Mouse (Mus musculus) left cerebral cortex, adult 9 months (tissue): ENCODE data around the gene Nt5c2.

Experiments
- DNase-seq, 2 experiments: peaks; one replicate each; pipeline ENCODE4 v3.0.0; 2022; ENCODE audit warnings: low spot score in 2 of 2

Nt5c2 gene

DNA sequence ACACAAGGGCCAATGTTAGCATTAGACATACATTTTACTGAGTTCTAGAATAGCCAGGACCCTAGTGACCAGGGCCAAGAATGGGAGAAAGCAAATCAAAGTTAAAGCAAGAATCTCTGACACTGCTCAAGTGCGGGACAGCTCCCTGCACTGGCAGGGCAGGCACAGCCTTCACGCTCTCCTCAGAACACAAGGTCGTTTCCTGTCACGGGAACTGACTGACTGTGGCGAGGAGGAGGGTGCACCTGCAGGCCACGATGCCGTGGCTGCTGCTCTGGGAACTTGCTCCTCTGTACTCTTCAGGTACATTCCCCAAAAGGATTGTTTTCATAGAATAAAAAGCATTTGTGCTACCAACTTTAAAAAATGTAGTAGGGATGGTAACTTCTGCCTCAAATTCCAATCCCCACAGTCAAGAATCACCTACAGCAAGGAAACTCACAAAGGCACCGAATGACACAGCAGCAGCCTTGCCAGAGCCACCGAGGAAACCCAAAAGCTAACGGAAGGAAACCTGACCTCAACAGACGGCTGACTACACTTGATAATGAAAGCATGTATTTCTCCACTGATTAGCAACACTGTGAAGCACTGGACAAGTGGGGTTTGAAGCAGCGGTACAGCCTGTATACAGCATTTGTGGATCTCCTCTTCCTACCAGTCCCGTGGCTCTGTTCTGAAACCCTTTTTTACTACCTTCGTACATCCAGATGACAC, 127.0 kb downstream of the Nt5c2 start:
- DNase-seq = no peak

- DNase-seq = no peak
Measured at GRCm38 (mm10) chr19:46886826-46887225, 128.1 kb downstream of the Nt5c2 start.

- DNase-seq = no peak
Measured at GRCm38 (mm10) chr19:46885365-46885764, 129.6 kb downstream of the Nt5c2 start.

GRCm38 (mm10) chr19:46879876-46880275, 135.1 kb downstream of the Nt5c2 start:
- no peak for DNase-seq

GRCm38 (mm10) chr19:46878346-46878745, 136.6 kb downstream of the Nt5c2 start:
- peak in 1 of 2 experiments; percentile 68 for DNase-seq

DNA sequence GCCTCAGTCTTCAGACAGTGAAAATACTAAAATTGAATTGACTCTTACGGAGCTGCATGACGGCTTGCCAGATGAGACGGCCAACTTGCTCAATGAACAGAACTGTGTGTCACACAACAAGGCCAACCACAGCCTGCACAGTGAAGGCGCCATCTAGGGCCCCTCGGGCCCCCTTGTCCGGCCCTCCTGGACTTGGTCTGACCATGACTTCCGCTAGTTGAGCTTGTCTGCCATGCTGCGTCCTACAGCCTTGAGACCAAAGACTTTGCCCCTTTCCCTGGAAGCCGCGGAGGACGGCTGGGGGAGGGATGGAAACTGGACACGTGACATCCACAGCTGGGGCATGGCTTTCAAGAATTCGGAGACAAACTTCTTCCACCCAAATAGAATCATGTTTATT, 137.1 kb downstream of the Nt5c2 start:
- no peak for DNase-seq

GRCm38 (mm10) chr19:46875790-46876189, 139.2 kb downstream of the Nt5c2 start:
- peak in 1 of 2 experiments; percentile 88 for DNase-seq

GRCm38 (mm10) chr19:46873924-46874323, 141.0 kb downstream of the Nt5c2 start:
- no peak for DNase-seq

- no peak for DNase-seq
Measured at GRCm38 (mm10) chr19:46871651-46872050, 143.3 kb downstream of the Nt5c2 start.

GRCm38 (mm10) chr19:46871096-46871495, 143.9 kb downstream of the Nt5c2 start:
- DNase-seq = no peak

DNA sequence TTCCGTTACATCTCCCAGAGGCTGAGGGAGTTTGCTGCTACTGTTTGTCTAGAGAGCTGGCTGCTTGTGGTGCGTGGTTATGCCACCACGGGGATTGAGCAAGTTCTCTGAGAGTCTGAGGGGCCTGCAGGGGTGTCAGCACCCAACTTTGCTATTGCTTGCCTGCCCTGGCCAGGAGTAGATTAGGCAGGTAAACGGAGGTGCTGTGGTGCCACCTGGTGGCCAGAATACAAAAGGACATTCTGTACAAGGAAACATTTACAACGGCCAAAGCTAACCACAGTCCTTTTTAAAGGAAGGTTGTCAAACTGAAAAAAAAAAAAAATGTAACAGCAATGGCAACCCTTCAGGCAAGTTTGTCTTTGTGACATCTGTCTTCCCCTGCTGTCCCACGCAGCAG, 145.4 kb downstream of the Nt5c2 start:
- DNase-seq = peak; percentile 47 to 90

DNA sequence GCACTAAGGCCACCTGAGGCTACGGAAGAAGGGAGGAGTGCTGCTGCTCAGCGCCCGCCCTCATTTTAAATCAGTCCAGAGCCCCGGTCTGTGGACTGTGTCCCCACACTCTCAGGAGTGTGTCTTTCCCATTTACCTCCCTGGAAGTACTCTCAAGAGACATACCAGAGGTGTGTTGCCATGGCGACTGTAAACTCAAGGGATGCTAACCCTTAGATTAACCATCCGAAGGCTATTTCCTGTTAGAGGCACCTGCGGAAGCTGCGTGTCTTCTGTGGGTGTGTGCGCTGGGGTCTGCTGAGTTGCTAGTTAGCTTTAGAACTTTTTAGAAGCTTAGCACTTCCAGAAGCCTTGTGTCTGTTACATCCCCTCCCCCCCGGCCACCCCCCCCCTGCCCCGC, 145.9 kb downstream of the Nt5c2 start:
- no peak for DNase-seq

GRCm38 (mm10) chr19:46865381-46865780, 149.6 kb downstream of the Nt5c2 start:
- no peak for DNase-seq

DNA sequence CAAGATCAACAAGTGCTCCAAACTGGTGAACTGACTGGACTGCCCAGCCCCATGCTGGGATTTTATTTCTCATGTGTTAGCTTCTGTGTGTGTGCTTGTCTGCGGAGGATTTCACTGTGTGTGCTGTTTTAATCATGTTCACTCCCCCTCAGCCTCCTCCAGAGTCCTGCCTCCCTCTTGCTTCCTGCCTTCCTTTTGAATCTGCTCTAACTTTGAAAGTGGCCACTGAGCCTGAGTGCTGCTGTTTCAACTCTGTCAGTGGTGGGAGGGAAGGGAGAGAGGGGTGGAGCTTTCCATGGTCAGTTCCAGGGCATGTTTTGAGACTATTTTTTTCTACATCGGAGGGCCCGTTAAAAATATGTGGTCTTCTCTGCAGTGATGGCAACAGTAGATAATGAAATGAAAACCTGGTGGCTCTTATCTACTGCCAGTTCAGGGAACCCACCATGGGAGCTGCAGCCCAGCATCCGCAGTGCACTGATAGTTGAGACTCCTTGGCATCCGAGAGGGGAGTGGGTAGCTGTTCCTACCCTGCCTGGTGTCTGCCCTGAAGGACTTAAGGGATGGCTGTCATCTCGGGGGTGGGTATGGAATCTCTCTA, 150.1 kb downstream of the Nt5c2 start:
- no peak for DNase-seq

DNA sequence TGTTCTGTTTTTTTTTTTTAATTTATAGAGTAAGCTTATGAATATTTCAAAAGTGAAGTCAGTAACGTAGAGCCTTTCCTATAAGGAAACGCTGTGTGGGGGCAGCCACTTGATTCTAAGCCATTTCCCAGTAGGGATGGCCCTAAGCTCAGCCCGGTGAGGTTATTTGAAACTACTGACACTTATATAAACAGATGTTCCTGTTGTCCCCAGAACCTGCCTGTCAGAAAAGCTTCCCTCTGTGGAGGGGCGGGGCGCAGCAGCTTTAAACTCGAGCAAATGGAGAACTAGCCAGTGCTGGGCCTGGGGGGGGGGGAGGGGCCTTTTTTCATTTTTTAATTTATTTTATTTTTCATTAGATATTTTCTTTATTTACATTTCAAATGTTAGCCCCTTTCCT, 150.9 kb downstream of the Nt5c2 start:
- DNase-seq = no peak

- DNase-seq = no peak
Measured at GRCm38 (mm10) chr19:46863236-46863927, 151.6 kb downstream of the Nt5c2 start.

DNA sequence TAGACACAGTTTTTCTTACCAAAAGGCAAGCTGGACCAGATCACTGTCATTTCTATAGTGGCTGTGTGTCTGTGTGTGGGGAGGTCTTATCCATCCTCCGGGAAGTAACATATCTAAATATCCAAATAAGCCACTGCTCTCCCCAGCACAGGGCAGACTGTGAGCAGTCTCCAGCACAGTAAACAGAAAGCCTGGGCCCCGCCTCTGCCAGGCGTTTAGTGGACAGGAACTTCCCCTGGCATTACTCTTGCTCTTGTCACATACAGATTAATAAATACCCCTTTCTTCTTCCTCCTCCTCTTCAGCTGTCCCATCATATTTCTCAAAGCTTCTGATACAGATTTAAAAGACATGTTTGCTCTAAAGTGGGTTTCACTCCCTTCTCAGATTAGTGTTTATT, 152.4 kb downstream of the Nt5c2 start:
- DNase-seq = no peak

- DNase-seq = no peak
Measured at GRCm38 (mm10) chr19:46858200-46858599, 156.8 kb downstream of the Nt5c2 start.

GRCm38 (mm10) chr19:46857277-46857989, 157.5 kb downstream of the Nt5c2 start:
- no peak for DNase-seq

DNA sequence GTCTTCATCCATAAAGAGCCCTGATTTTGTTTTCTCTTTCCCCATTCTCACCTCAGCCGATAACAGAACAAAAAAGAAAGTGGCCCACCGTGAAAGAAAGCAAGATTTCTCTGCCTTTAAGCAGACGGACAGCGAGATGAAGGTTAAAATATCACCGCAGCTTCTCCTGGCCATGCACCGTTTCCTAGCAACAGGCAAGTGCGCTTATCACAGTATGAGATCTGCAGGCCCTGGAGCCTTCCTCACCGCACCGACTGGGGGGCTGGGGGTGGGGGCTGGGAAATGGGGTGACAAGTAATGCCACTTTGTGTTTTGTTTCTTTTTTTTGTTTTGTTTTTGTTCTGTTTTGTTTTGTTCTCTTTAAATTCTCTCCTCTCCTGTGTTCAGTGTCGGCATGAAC, 158.2 kb downstream of the Nt5c2 start:
- DNase-seq = no peak

GRCm38 (mm10) chr19:46856232-46856631, 158.7 kb downstream of the Nt5c2 start:
- no peak for DNase-seq

DNA sequence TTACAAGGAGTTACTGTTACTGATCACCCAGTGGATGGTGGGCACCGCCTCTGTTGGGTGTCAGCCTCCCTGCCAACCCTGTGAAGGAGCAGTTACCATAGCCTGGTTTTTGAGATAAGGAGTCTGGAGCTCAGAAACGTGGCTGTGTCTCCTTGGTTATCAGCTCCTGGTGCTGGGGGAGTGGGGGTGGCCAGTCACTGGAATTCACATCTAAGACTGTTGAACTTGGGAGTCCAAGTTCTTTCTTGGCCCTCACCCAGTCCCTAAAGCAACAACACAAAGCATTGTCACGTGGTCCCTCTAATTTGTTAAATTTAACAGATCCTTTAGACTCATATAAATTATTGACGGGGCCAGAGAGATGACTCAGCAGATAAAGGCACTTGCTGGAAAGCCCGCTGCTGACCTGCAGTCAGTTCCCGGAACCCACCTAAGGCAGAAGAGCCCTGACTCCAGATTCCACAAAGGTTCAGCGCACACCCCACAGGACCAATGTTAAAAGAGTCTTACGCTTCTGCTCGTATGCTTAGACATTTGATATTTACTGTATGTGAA, 165.4 kb downstream of the Nt5c2 start:
- DNase-seq = no peak
